Mouse (Mus musculus) midbrain, embryonic 11.5 days (tissue): Measurements from ENCODE around the gene Gm10643. TPM values are rescaled to one million over a fixed set of nuclear protein-coding genes. Genes with fewer than 3 reads are reported as not detected.

ENCODE experiments used
- ATAC-seq: fragments of 200-750 bp; cut with Nextera tagmentation; 2 replicates; pipeline ENCODE4 v1.8.0; 2017; ENCODE audit warnings: moderate TSS enrichment, moderate library complexity; ENCODE audit not compliant: low FRiP score
- DNase-seq: peaks from one replicate; pipeline ENCODE4 v3.0.0; 2015; ENCODE audit warnings: low spot score; ENCODE audit errors: missing footprints
- H3K27ac ChIP-seq: fragments of 300-500 bp; sonication (generic); 2 replicates; pipeline ENCODE4 v1.5.1; 2014; ENCODE audit warnings: low read depth, low read length
- H3K27me3 ChIP-seq: fragments of 300-500 bp; sonication (generic); 2 replicates; pipeline ENCODE4 v1.6.1; 2014; ENCODE audit warnings: mild to moderate bottlenecking, low read length, moderate library complexity, mixed read lengths; ENCODE audit not compliant: control insufficient read depth, insufficient read depth
- H3K36me3 ChIP-seq: fragments of 300-500 bp; sonication (generic); 2 replicates; pipeline ENCODE4 v1.6.1; 2014; ENCODE audit warnings: mild to moderate bottlenecking, low read length, moderate library complexity, mixed read lengths; ENCODE audit not compliant: control insufficient read depth, insufficient read depth
- H3K4me1 ChIP-seq: fragments of 300-500 bp; sonication (generic); 2 replicates; pipeline ENCODE4 v1.6.1; 2014; ENCODE audit warnings: low read length; ENCODE audit not compliant: control insufficient read depth, insufficient read depth
- H3K4me2 ChIP-seq: fragments of 300-500 bp; sonication (generic); 2 replicates; pipeline ENCODE4 v1.6.1; 2014; ENCODE audit warnings: mild to moderate bottlenecking, moderate library complexity
- H3K4me3 ChIP-seq: fragments of 300-500 bp; sonication (generic); 2 replicates; pipeline ENCODE4 v1.5.1; 2014; ENCODE audit warnings: low read depth, low read length
- H3K9ac ChIP-seq: fragments of 300-500 bp; sonication (generic); 2 replicates; pipeline ENCODE4 v1.6.1; 2014; ENCODE audit warnings: low read length
- H3K9me3 ChIP-seq: fragments of 300-500 bp; sonication (generic); 2 replicates; pipeline ENCODE4 v1.6.1; 2016; ENCODE audit warnings: low read length; ENCODE audit not compliant: control insufficient read depth
- WGBS: fragments of 180-500 bp; shearing (Covaris S2); extraction: QIAGEN DNeasy Blood & Tissue Kit; methylation state at CpG from one replicate; pipeline ENCODE4 v1.1.7; 2014; 5-methylcytosine and 5-hydroxymethylcytosine counted together
- polyA plus RNA-seq: library from polyadenylated mRNA; unstranded; fragments of >200 nt; fragmentation: Nextera tagmentation; extraction: Ambion mirVana; gene quantifications from 2 replicates; pipeline ENCODE4 v1.2.1, GENCODE M21; 2014

Gene Gm10643
- polyA plus RNA-seq, result 2.2 and 2.4 TPM in 2 replicates

DNA sequence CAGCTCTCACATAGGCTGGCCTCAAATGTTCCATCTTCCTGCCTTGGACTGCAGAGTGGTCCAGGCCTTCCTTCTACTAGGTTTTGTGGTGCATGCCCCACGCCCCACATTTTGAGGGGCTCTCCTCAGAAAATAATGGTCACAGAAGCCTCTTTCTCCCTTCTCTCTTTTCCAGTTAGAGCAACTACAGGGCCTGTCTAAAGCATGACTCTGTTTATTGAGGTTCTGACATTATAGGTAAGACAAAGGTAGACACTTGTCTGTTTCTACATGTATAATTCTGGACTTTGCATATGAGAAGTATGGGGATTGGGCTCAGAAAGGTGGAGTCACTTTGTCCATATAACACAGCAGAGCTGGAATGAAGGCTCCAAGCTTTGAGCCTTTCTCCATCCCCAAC, at the start of gene Gm10643:
Gm10643 (minus strand) TSS at position 101 of the 400 bp plus-strand sequence.
- Histone ChIP-seq H3K36me3 (no peaks in the 10 kb centered on the region), H3K4me3 (peak within 1 kb of the TSS; percentile 95), H3K9me3 (no peaks in the 10 kb centered on the region), H3K4me1 (peaks cover 14% of the 10 kb centered on the region), H3K9ac (peak within 1 kb of the TSS; percentile 66), H3K27me3 (no peaks in the 10 kb centered on the region), H3K27ac (peak within 1 kb of the TSS; percentile 30; the same call in 1 of the 2 replicates), H3K4me2 (peak within 1 kb of the TSS; percentile 68)
- DNase-seq (no peak), ATAC-seq (no peak)
- WGBS, result 88% methylated on average over 1 of the region's 1 CpGs

DNA sequence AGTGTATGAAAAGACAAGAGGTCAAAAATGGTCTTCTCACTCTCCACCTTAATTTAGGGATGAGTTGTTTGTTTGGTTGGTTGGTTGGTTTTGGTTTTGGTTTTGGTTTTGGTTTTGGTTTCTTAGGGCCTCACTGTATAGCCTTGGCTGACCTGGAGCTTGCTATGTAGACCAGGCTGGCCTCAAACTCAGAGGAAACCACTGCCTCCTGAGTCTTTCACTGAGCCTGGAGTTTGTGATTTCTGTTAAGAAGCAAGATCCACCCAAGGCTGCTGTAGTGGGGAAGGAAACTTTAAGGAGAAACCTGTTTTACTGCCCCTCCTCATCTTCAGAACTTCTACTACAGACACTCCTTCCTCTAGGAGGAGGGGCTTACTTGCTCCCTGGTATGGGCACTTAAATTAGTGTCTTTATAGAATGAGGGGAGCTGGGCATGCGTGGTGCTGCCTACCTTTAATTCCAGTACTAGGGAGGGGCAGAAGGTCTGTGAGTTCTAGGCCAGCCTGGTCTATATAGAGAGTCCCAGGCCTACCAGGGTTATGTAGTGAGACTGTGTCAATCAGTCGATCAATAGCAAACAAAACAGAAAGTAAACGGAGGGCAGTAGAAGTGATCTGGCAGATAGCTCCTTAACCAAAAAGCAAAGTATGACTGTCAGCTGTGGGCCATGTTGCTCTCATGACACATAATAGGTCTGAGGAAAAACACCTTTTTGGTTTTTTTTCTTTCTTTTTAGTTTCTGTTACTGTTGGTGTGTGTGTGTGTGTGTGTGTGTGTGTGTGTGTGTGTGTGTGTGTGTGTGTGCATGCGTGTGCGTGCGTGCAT, 41.5 kb upstream of the Gm10643 start:
- H3K27ac ChIP-seq, result no peak overlapping the region
- peaks cover 3% of the 10 kb centered on the region; the same call in 1 of the 2 replicates for H3K36me3 ChIP-seq
- no peaks in the 10 kb centered on the region for H3K27me3 ChIP-seq
- no peak overlapping the region for H3K4me2 ChIP-seq
- DNase-seq (no peak), ATAC-seq (no peak)
- peaks cover 16% of the 10 kb centered on the region for H3K4me1 ChIP-seq
- 96% methylated on average over 5 of the region's 6 CpGs for WGBS
- no peaks in the 10 kb centered on the region for H3K9me3 ChIP-seq
- no peak overlapping the region for H3K9ac ChIP-seq
- no peak overlapping the region for H3K4me3 ChIP-seq

DNA sequence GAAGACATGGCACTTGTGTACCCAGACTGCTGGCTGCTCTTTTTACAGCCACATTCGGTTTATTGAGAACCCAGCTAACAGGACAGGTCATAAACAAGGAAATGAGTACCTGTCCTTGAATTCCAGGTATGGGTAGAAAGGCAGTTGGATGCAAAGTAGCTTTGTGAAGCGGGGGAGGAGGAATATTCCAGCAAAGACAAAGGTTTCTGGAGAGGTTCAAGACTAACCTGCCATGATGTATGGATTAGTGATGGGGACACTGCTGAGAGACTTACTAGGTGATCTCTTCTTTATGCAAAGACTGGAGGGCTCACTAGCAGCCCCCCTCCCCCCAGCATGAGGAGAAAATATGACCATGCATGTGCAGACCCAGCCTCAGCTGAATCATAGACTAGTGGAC, 40.7 kb upstream of the Gm10643 start:
- Histone ChIP-seq H3K4me1 (peaks cover 16% of the 10 kb centered on the region), H3K4me2 (no peak overlapping the region), H3K9ac (peak overlapping the region; percentile 63), H3K27me3 (no peaks in the 10 kb centered on the region), H3K27ac (no peak overlapping the region), H3K4me3 (no peak overlapping the region), H3K9me3 (no peaks in the 10 kb centered on the region), H3K36me3 (peaks cover 3% of the 10 kb centered on the region; the same call in 1 of the 2 replicates)
- WGBS, result 90% methylated on average over 2 of the region's 2 CpGs
- ATAC-seq (no peak), DNase-seq (peak; percentile 85)

DNA sequence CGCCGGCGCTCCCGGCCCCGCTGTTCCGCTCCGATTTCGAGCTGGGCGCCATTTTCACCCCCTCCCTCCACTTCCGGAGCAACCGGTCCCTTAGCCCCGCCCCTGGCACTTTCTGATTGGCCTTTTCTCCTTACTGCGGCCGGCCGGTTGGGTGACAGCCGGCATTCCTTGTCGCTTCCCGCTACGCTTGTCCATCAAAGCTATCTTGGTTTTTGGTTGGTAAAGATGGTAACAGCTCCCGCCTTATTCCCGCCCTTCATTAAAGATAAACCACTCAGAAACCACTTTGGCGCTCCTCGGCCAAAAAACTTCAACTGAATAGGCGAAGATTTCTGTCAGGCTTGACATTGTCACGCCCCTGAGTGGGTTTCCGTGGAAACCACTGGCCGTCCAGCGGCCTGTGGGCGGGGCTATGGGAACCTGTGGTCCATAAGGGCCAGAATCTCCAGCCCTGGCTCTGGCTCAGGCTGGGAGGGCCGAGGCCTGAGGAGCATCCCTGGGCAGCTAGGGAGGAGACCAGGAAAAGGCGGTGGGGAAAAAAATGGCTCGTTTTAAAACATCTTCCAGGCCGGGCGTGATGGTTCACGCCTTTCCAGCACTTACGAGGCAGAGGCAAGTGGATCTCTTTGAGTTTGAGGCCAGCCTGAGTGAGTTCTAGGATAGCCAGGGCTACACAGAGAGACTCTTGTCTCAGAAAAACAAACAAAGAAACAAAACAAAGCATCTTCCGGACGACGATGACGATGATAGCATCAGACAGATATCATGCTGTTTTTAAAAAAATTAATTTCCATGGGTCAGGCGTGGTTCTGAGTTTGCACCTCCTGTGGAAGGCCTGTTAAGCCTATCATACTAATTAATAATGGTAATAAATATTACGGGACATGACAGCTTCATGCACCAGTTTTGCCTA, 40.0 kb upstream of the Gm10643 start, which contains the start of gene Dcaf15:
Dcaf15 (minus strand) TSS at position 72 of the 913 bp plus-strand sequence.
- peak; percentile 97 for ATAC-seq
- peak; percentile 99 for DNase-seq
- Histone ChIP-seq H3K36me3 (peaks cover 3% of the 10 kb centered on the region; the same call in 1 of the 2 replicates), H3K4me3 (peak within 1 kb of the TSS; percentile 74), H3K27me3 (no peaks in the 10 kb centered on the region), H3K9me3 (no peaks in the 10 kb centered on the region), H3K27ac (peak within 1 kb of the TSS; percentile 79), H3K9ac (peak within 1 kb of the TSS; percentile 86), H3K4me2 (peak within 1 kb of the TSS; percentile 94), H3K4me1 (peaks cover 16% of the 10 kb centered on the region)
- WGBS, result 9% methylated on average over 38 of the region's 42 CpGs

DNA sequence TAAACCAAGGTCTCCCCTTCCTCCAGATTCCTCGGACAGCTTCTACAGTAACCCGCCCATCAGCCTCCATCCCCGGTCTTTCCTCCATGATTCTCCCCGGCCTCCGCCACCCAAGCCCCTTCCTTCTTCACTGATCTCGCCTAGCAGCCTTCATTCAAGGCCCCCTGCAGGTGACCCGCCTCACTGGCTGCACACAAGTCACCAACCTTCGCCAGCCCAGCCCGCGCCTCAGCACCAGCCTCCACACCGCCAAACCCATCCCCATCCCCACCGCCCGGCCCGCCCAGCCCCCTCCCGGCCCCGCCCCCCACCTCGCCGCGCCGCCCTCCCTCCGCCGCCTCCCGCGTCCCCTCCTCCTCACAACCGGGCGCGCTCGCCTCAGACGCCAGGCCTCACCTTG, 39.3 kb upstream of the Gm10643 start:
- peak overlapping the region; percentile 79 for H3K27ac ChIP-seq
- no peaks in the 10 kb centered on the region for H3K27me3 ChIP-seq
- WGBS, result under 1% methylated on average over 26 of the region's 29 CpGs
- H3K9me3 ChIP-seq, result no peaks in the 10 kb centered on the region
- ATAC-seq (peak; percentile 85), DNase-seq (no peak)
- H3K36me3 ChIP-seq, result peaks cover 3% of the 10 kb centered on the region; the same call in 1 of the 2 replicates
- H3K4me2 ChIP-seq, result peak overlapping the region; percentile 94
- peaks cover 16% of the 10 kb centered on the region for H3K4me1 ChIP-seq
- peak overlapping the region; percentile 74 for H3K4me3 ChIP-seq
- H3K9ac ChIP-seq, result peak overlapping the region; percentile 86

DNA sequence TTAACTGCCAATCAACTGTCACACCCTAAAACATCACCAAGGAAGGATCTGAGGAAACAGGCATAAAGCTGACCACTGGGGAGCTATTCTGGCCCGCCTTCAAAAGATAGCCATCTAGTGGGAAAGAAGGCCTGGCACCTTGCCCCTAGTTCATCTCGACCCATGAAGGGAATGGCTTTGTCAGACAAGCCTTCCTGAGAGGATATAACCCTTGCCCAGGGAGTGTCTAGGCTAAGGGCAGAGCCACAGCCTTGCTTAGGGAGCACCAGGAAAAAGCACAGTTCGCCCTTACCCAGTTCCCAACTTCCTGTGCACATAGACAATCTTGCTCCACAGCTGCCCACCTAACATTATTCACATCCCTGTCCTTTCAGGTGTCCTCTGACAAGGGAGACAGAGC, 38.7 kb upstream of the Gm10643 start:
- ATAC-seq (no peak), DNase-seq (no peak)
- peak overlapping the region; percentile 94 for H3K4me2 ChIP-seq
- H3K4me3 ChIP-seq, result peak overlapping the region; percentile 74
- H3K9ac ChIP-seq, result peak overlapping the region; percentile 86
- H3K9me3 ChIP-seq, result no peaks in the 10 kb centered on the region
- H3K36me3 ChIP-seq, result peaks cover 3% of the 10 kb centered on the region
- whole genome bisulfite sequencing, result 60% methylated on average over 3 of the region's 3 CpGs
- peak overlapping the region; percentile 79; the same call in 1 of the 2 replicates for H3K27ac ChIP-seq
- H3K27me3 ChIP-seq, result no peaks in the 10 kb centered on the region
- peaks cover 16% of the 10 kb centered on the region for H3K4me1 ChIP-seq

DNA sequence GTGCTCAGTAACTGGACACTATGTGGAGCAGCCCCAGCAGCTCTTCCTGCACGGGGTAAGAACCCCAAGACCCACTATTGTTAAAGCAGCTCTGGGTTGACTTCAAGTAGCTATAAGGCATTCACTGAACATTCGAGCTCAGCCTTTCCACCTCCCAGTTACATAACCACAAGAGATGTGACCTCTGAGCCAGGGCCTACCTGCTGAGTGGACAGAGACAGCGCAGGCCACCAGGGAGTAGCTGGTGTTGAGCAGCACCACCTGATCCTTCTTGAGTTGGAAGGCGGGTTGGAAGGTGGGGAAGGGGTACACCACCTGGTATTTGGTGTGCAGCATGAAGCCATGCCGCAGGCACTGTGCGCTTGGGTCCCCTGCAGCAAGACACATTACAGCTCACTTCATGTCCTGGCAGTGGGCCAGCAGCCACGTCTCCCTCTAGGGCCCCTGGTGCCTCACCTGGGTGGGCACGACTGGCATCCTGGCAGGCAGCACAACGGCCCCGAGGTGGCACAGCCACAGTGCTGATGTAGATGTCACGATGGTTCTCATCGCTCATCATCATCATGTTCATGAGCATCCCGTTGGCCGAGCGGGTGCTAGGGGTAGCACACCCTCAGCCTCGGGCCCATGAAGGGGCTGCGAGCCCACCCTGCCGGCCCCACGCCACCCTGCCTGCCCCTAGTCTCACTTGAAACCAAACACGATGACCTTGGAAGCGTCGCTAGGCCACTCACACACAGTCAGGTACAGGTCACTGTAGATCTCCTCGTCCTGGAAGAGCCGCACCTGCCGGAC, 36.7 kb upstream of the Gm10643 start:
- H3K27me3 ChIP-seq, result no peaks in the 10 kb centered on the region

DNA sequence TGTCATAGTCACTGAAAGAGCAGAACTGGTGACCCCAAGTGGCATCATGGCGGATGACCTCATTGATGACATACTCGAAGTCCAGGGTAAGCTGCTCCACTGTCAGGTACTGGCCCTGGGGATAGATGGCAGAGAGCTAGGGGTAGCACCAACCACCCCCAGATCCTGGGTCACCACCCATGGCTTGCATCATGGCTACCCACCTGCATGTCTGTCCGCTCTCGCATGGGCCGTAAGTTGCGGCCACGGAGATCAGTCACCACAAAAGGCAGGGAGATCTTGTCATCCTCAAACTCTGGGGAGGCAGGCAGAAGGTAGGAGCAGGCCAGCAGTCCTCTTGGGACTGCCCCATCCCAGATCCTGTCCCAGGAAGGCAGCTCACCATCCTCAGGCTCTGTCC, 33.4 kb upstream of the Gm10643 start:
- H3K27ac ChIP-seq, result no peak overlapping the region
- WGBS, result 97% methylated on average over 7 of the region's 7 CpGs
- peaks cover 33% of the 10 kb centered on the region for H3K36me3 ChIP-seq
- no peaks in the 10 kb centered on the region for H3K27me3 ChIP-seq
- ATAC-seq, result no peak
- H3K9ac ChIP-seq, result no peak overlapping the region
- H3K9me3 ChIP-seq, result no peaks in the 10 kb centered on the region
- H3K4me3 ChIP-seq, result no peak overlapping the region
- DNase-seq, result peak; percentile 76
- H3K4me1 ChIP-seq, result peaks cover 6% of the 10 kb centered on the region
- no peak overlapping the region for H3K4me2 ChIP-seq

More for the DNA sequence above, 36.7 kb upstream of the Gm10643 start:
- ATAC-seq (no peak), DNase-seq (peak; percentile 49)
- H3K9me3 ChIP-seq, result no peaks in the 10 kb centered on the region
- no peak overlapping the region for H3K27ac ChIP-seq
- WGBS, result 96% methylated on average over 25 of the region's 25 CpGs
- H3K4me3 ChIP-seq, result no peak overlapping the region
- H3K4me1 ChIP-seq, result peaks cover 16% of the 10 kb centered on the region
- peaks cover 18% of the 10 kb centered on the region for H3K36me3 ChIP-seq
- no peak overlapping the region for H3K9ac ChIP-seq
- H3K4me2 ChIP-seq, result no peak overlapping the region
